19 mouse cellular contexts compared by ENCODE assay signal in the genomic region with DNA sequence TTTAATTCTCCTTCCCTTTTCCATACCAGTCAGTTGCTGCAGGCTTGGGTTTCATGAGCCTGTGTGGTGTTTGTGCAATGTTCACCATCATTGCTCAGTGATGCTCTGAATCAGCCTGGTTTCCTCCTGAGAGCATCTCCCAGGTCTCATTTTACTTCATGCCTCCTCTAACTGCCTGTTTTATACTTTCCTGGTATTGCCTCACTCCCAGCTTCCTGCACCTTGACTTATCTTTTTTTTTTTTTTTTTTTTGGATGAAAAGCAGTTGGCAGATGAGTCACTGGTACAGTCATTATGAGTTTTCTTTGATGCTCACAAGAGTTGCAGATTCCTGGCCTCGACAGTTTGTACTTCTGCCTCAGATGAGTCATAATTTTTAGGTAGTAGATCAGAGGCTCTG.
DNase-seq lines count a peak whose midpoint lies in the region; ATAC-seq and TF ChIP-seq lines count a peak whose summit lies in the region.
"Had no signal": no experiment of that assay in that cellular context is flagged by ENCODE, and none has a peak within 500 bp of the region (broad histone marks: within the 10 kb centered on the region; RNA-seq: fewer than 3 reads in every experiment).

No protein-coding gene starts in this region.

- TF ChIP-seq EP300 in MEL (IDR thresholded peaks at IDR 0.05; ENCODE audit: low read depth in 1 of 2, low read length in 2 of 2): peak; percentile 80 to 95

- peaks cover 19% of the 10 kb centered on the region for H3K4me1 ChIP-seq in liver, embryonic 16.5 days (ENCODE audit: control insufficient read depth, low read depth, low read length)
- H3K4me1 ChIP-seq in liver, embryonic 11.5 days (replicated peaks; ENCODE audit: control insufficient read depth, insufficient read depth, low read length): peaks cover 21% of the 10 kb centered on the region
- peaks cover 39 to 45% of the 10 kb centered on the region in 2 experiments for H3K4me1 ChIP-seq in MEL (ENCODE audit: control insufficient read depth in 1 of 2, insufficient read depth in 2 of 2, low read length in 2 of 2)
- no peaks in the 10 kb centered on the region for H3K4me1 ChIP-seq in hindbrain, embryonic 11.5 days (replicated peaks; ENCODE audit: control insufficient read depth, insufficient read depth, low read length)
- H3K4me1 ChIP-seq: embryonic facial prominence, embryonic 10.5 days; forebrain, embryonic 10.5 days; hindbrain, embryonic 12.5 days; midbrain, embryonic 15.5 days; stomach, embryonic 15.5 days had no signal

- no peak overlapping the region for H3K9ac ChIP-seq in liver, embryonic 16.5 days (ENCODE audit: low read depth, low read length)
- H3K9ac ChIP-seq in liver, embryonic 11.5 days (ENCODE audit: low read depth, low read length): no peak overlapping the region
- H3K9ac ChIP-seq in MEL (ENCODE audit: control insufficient read depth, low read depth, low read length, poor library complexity, severe bottlenecking): peak overlapping the region; percentile 28
- H3K9ac ChIP-seq in hindbrain, embryonic 11.5 days (ENCODE audit: low read depth, low read length): no peak overlapping the region
- H3K9ac ChIP-seq: heart, embryonic 13.5 days; hindbrain, embryonic 12.5 days; liver, embryonic 12.5 days; midbrain, embryonic 15.5 days; stomach, embryonic 15.5 days had no signal

- H3K9me3 ChIP-seq in liver, embryonic 16.5 days (replicated peaks; ENCODE audit: control insufficient read depth, low read length): no peaks in the 10 kb centered on the region
- no peaks in the 10 kb centered on the region for H3K9me3 ChIP-seq in liver, embryonic 11.5 days (ENCODE audit: control insufficient read depth, low read length)
- no peaks in the 10 kb centered on the region for H3K9me3 ChIP-seq in MEL (replicated peaks; ENCODE audit: insufficient read depth, low read length)
- no peaks in the 10 kb centered on the region for H3K9me3 ChIP-seq in hindbrain, embryonic 11.5 days (ENCODE audit: control insufficient read depth, low read length)
- H3K9me3 ChIP-seq: embryonic facial prominence, embryonic 10.5 days; forebrain, embryonic 10.5 days; heart, embryonic 13.5 days; hindbrain, embryonic 12.5 days; liver, embryonic 12.5 days; midbrain, embryonic 15.5 days; stomach, embryonic 15.5 days had no signal

- no peaks in the 10 kb centered on the region for H3K27me3 ChIP-seq in liver, embryonic 16.5 days (ENCODE audit: control insufficient read depth, insufficient read depth, low read depth, low read length)
- H3K27me3 ChIP-seq in liver, embryonic 11.5 days (replicated peaks; ENCODE audit: control insufficient read depth, insufficient read depth, low read length): no peaks in the 10 kb centered on the region
- H3K27me3 ChIP-seq in MEL (ENCODE audit: control insufficient read depth in 1 of 2, insufficient read depth in 2 of 2, low read length in 2 of 2): no peaks in the 10 kb centered on the region
- H3K27me3 ChIP-seq in hindbrain, embryonic 11.5 days (ENCODE audit: control insufficient read depth, insufficient read depth, low read length): no peaks in the 10 kb centered on the region
- H3K27me3 ChIP-seq: heart, embryonic 13.5 days; hindbrain, embryonic 12.5 days; liver, embryonic 12.5 days; midbrain, embryonic 15.5 days; stomach, embryonic 15.5 days had no signal

- no peak for TF ChIP-seq POLR2A in MEL (IDR thresholded peaks at IDR 0.05; ENCODE audit: control insufficient read depth in 1 of 2, insufficient read depth in 1 of 2, low read depth in 1 of 2, low read length in 2 of 2, poor library complexity in 1 of 2)

- H3K27ac ChIP-seq in liver, embryonic 16.5 days (ENCODE audit: low read length): peak overlapping the region; percentile 10; the same call in 1 of the 2 replicates
- no peak overlapping the region for H3K27ac ChIP-seq in liver, embryonic 11.5 days (ENCODE audit: low read depth, low read length)
- peak overlapping the region; percentile 100 for H3K27ac ChIP-seq in MEL (ENCODE audit: control insufficient read depth, low read depth, low read length)
- H3K27ac ChIP-seq in hindbrain, embryonic 11.5 days (ENCODE audit: low read depth, low read length): no peak overlapping the region
- H3K27ac ChIP-seq: embryonic facial prominence, embryonic 10.5 days; forebrain, embryonic 10.5 days; heart, embryonic 13.5 days; hindbrain, embryonic 12.5 days; liver, embryonic 12.5 days; midbrain, embryonic 15.5 days; stomach, embryonic 15.5 days had no signal

- TF ChIP-seq RAD21 in MEL (IDR thresholded peaks at IDR 0.05; ENCODE audit: low read depth, low read length): no peak

- WGBS in liver, embryonic 16.5 days (ENCODE audit: insufficient replicate concordance): 18% methylated on average over 1 of the region's 1 CpGs
- 48% methylated on average over 1 of the region's 1 CpGs for WGBS in liver, embryonic 11.5 days
- 81% methylated on average over 1 of the region's 1 CpGs for WGBS in hindbrain, embryonic 11.5 days

- no peak for ATAC-seq in liver, embryonic 16.5 days (ENCODE audit: low read depth)
- ATAC-seq in liver, embryonic 11.5 days (replicated peaks; ENCODE audit: low FRiP score): no peak
- ATAC-seq in hindbrain, embryonic 11.5 days (ENCODE audit: low FRiP score): no peak
- ATAC-seq: liver, embryonic 12.5 days; midbrain, embryonic 15.5 days had no signal

- no peak overlapping the region for H3K4me2 ChIP-seq in liver, embryonic 16.5 days (ENCODE audit: low read depth, low read length)
- no peak overlapping the region for H3K4me2 ChIP-seq in liver, embryonic 11.5 days
- H3K4me2 ChIP-seq in hindbrain, embryonic 11.5 days (replicated peaks; ENCODE audit: low read depth, low read length): no peak overlapping the region
- H3K4me2 ChIP-seq: heart, embryonic 13.5 days; hindbrain, embryonic 12.5 days; liver, embryonic 12.5 days; midbrain, embryonic 15.5 days; stomach, embryonic 15.5 days had no signal

- TF ChIP-seq CTCF in MEL (IDR thresholded peaks at IDR 0.05 in 2 of 3, conservative IDR thresholded peaks at IDR 0.05 in 1 of 3; ENCODE audit: control insufficient read depth in 1 of 3, insufficient read depth in 1 of 3, low read depth in 2 of 3, low read length in 3 of 3, poor library complexity in 1 of 3, severe bottlenecking in 1 of 3): no peak

- no peaks in the 10 kb centered on the region; the same call in 1 of the 2 replicates for H3K79me2 ChIP-seq in MEL (ENCODE audit: control insufficient read depth, insufficient read depth, low read length, poor library complexity)

- no peak for DNase-seq in liver, embryonic 11.5 days (ENCODE audit: low spot score)
- peak; percentile 80 for DNase-seq in MEL (ENCODE audit: low read depth, low spot score)
- DNase-seq in fibroblast of lung, adult 2 months (ENCODE audit: low read depth): peak; percentile 7
- peak; percentile 58 for DNase-seq in telencephalon, adult 2 months (ENCODE audit: low read depth, low spot score)
- DNase-seq in embryo, embryonic 9.5 days (ENCODE audit: extremely low spot score): no peak
- DNase-seq in hindbrain, embryonic 11.5 days (ENCODE audit: low spot score): no peak
- DNase-seq: cerebellum, adult 9-11 months; kidney, adult 2 months; lung, postnatal 36 days; right cerebral cortex, postnatal 4 days; thymus, postnatal 36 days had no signal

- H3K4me3 ChIP-seq in liver, embryonic 16.5 days (ENCODE audit: low read depth, low read length): no peak overlapping the region
- no peak overlapping the region for H3K4me3 ChIP-seq in liver, embryonic 11.5 days (ENCODE audit: low read depth, low read length)
- H3K4me3 ChIP-seq in MEL (ENCODE audit: control insufficient read depth in 1 of 2, insufficient read depth in 1 of 2, low read depth in 2 of 2, low read length in 2 of 2): no peak overlapping the region
- no peak overlapping the region for H3K4me3 ChIP-seq in hindbrain, embryonic 11.5 days (ENCODE audit: low read depth, low read length)
- H3K4me3 ChIP-seq: embryonic facial prominence, embryonic 10.5 days; forebrain, embryonic 10.5 days; heart, embryonic 13.5 days; hindbrain, embryonic 12.5 days; liver, embryonic 12.5 days; midbrain, embryonic 15.5 days; stomach, embryonic 15.5 days had no signal

- no peaks in the 10 kb centered on the region for H3K36me3 ChIP-seq in liver, embryonic 16.5 days (ENCODE audit: control insufficient read depth, insufficient read depth)
- H3K36me3 ChIP-seq in liver, embryonic 11.5 days (ENCODE audit: control insufficient read depth, insufficient read depth, low read length): no peaks in the 10 kb centered on the region
- peaks cover 0 to 52% of the 10 kb centered on the region in 2 experiments; a peak in 2 of 4 replicates for H3K36me3 ChIP-seq in MEL (ENCODE audit: control insufficient read depth in 1 of 2, insufficient read depth in 2 of 2, low read length in 2 of 2)
- H3K36me3 ChIP-seq in hindbrain, embryonic 11.5 days (ENCODE audit: control insufficient read depth, insufficient read depth, low read length): no peaks in the 10 kb centered on the region
- H3K36me3 ChIP-seq: embryonic facial prominence, embryonic 10.5 days; forebrain, embryonic 10.5 days; heart, embryonic 13.5 days; hindbrain, embryonic 12.5 days; liver, embryonic 12.5 days; midbrain, embryonic 15.5 days; stomach, embryonic 15.5 days had no signal

TF ChIP-seq in MEL, 35 proteins besides CTCF, POLR2A, EP300 and RAD21 (continues in another document):
- TF ChIP-seq KAT2A (conservative IDR thresholded peaks at IDR 0.05; ENCODE audit: low read depth, low read length): no peak; the same call in 1 of the 2 replicates
- no peak for TF ChIP-seq NRF1 (IDR thresholded peaks at IDR 0.05; ENCODE audit: insufficient read depth, low read depth, low read length, poor library complexity, severe bottlenecking)
- no peak for TF ChIP-seq CHD2 (IDR thresholded peaks at IDR 0.05; ENCODE audit: low read length)
- TF ChIP-seq GABPA (IDR thresholded peaks at IDR 0.05; ENCODE audit: low read depth, low read length): no peak
- no peak for TF ChIP-seq CHD1 (IDR thresholded peaks at IDR 0.05; ENCODE audit: low read depth, low read length)
- peak; percentile 41; the same call in 1 of the 2 replicates for TF ChIP-seq MYC (IDR thresholded peaks at IDR 0.05; ENCODE audit: low read depth, low read length)
- no peak for TF ChIP-seq USF2 (IDR thresholded peaks at IDR 0.05; ENCODE audit: borderline replicate concordance in 1 of 2, insufficient read depth in 1 of 2, low read depth in 1 of 2, low read length in 2 of 2)
- peak; percentile 91 for TF ChIP-seq ETS1 (IDR thresholded peaks at IDR 0.05; ENCODE audit: low read depth, low read length)
- TF ChIP-seq RCOR1 (IDR thresholded peaks at IDR 0.05; ENCODE audit: low read depth, low read length): 0 out of 2 replicates have a peak, but pooled peaks have one; percentile 35
- TF ChIP-seq TCF12 (IDR thresholded peaks at IDR 0.05; ENCODE audit: low read depth, low read length): peak; percentile 76; the same call in 1 of the 2 replicates
- no peak for TF ChIP-seq MXI1 (IDR thresholded peaks at IDR 0.05; ENCODE audit: low read depth, low read length)
- no peak for TF ChIP-seq MAX (IDR thresholded peaks at IDR 0.05; ENCODE audit: low read length)
- TF ChIP-seq POLR2AphosphoS2 (IDR thresholded peaks at IDR 0.05; ENCODE audit: low read length): 0 out of 2 replicates have a peak, but pooled peaks have one; percentile 0
- TF ChIP-seq BHLHE40 (IDR thresholded peaks at IDR 0.05; ENCODE audit: borderline replicate concordance, low read depth, low read length): 0 out of 2 replicates have a peak, but pooled peaks have one; percentile 36
- TF ChIP-seq SMC3 (IDR thresholded peaks at IDR 0.05; ENCODE audit: low read depth, low read length): no peak

Comparison
In these comparisons a context has a peak if more than half of its experiments do, and no peak if none do; other contexts are left out.
1. H3K27ac ChIP-seq: peak in liver, embryonic 16.5 days (single experiment) and MEL (single experiment); none in liver, embryonic 11.5 days (single experiment) and hindbrain, embryonic 11.5 days (single experiment).
2. DNase-seq: peak in MEL (single experiment), fibroblast of lung, adult 2 months (single experiment) and telencephalon, adult 2 months (single experiment); none in liver, embryonic 11.5 days (single experiment), embryo, embryonic 9.5 days (single experiment) and hindbrain, embryonic 11.5 days (single experiment).